Mouse (Mus musculus) naive thymus-derived CD4-positive, alpha-beta T cell, adult 2 months (primary cell): ENCODE data around the gene Grcc10.

Experiments used
- DNase-seq: peaks from one replicate; pipeline ENCODE4 v3.0.0-alpha.2; 2011; ENCODE audit warnings: low read depth

The Grcc10 gene

DNA sequence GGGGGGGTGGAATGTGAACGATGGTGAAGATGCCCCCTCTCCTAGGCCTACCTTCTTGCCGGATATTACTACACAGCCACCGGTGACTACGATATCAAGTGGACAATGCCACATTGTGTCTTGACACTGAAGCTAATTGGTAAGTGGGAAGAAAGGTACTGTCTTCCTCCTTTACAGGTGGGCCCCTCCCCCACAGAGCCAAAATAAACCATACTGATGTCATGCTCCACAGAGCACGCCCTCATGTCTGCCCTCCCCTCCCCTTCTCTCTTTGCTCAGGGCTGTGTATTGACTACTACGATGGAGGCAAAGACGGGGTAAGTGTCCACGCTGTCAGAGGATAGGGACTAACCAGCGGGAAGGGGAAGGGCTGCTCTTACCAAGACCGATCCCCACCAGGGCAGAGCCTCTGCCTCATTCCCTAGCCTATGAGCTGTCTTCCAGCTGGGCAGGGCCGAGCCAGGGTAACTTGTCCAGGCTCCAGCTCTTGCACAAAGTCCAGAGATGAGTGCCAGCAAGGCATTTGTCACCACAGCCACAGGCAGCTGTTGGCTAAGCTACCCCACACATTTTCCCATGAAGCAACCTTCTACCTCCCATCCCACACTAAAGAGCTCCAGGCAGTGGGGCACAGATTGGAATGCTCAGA, 41.1 kb downstream of the Grcc10 start:
- DNase-seq, result no peak

GRCm38 (mm10) chr6:124699366-124699765, 41.8 kb downstream of the Grcc10 start:
- DNase-seq, result no peak

- DNase-seq, result no peak
Measured at GRCm38 (mm10) chr6:124698751-124699150, 42.4 kb downstream of the Grcc10 start.

DNA sequence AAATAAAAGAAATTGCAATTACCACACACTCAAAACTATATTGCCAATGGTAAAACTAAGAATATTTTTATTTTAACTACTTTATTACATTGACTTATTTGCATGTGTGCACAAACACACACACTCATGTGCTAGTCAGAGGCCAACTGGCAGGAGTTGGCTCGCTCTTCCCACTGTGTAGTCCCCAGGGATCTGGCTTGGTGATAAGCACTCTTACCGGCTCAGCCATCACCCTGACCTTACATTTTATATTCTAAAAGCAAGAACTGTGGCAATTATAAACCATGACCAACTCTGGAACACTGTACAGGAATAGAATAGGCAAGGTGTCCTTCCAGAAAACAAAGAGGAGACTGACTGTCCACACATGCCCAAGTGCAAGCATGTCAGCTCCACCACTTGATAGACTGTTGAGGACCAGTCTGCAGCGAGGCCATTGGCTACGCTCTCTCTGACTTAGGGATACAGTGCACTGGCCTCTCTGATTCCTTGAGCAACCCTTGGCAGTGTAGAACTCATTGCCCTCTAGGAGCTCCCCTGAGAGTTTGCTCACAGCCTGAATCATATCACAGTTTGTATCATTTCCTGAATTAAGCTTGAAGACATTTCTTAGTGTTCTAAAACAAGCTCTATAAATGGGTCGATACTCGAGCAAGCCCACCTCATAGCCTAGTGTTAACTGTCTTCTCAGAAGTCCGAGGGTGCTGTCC, 44.6 kb downstream of the Grcc10 start:
- DNase-seq, result no peak

DNA sequence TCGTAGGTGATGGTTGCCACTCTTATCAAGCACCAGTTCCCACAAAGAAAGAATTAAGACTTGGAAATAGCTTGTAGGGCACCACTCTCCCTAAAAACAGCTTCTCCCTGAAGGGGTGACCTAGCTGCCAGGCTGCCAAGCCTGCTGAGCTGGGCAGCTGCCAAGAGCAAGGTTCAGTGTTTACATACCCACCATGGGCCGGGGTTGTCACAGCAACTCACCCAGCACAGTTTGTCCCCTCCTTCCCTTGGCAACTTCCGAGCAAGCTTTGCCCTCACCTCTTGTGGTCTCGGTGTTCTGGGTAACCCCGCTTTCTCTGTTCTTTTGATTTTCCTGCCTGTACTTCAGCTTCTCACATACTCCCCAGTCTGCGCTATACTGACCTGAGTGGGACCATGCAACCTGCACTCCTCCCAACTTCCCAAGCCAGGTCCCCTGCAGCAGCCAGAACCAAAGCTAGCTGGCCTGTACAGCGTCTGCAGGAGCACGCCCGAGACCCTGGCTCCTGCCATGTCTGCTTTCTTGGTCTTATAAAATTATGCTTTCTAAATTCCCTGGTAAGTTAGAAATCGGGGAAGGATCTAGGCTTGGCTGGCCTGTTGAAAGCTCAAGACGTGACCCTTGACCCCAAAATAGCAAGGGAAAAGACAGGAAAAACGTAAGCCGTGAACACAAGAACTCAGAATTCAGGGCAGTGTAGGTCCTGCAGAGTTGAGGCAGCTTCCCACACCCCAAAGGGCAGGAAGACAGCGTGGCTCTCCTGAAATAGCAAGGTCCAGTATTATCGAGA, 46.8 kb downstream of the Grcc10 start:
- DNase-seq, result peak; percentile 87

DNA sequence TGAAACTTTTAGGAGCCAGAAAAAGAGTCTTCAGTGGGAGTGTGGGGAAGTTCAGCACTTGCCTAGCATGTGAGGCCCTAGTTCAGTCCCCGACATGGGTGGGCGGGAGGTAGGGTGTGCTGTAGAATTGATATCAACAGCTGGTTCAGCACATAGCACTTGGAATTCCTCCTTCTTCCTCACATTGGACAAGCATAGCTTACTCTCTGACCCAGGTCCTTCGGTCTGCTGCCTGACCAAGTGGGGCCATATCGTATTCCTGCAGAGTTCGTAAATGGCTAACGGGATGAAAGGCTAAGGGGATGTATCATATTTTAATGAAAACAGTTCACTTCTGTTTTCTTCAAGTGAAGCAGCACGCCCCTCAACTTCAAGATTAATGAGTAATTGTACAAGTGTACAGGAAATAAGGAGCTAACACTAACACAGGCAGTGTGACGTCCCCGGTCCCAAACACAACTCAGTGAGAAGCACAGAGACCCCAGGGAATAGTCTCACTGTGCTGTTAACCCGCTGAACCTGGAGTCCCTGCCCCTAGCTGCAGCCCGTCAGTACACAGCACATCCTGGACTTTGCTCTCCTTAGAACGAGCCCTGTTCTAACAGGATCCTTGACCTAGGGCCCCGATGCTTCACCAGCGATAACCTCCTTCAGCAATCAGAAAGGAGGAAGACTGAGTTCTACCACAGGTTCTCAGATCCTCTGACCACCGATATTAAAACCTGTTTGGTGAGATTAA, 47.8 kb downstream of the Grcc10 start:
- DNase-seq, result no peak

DNA sequence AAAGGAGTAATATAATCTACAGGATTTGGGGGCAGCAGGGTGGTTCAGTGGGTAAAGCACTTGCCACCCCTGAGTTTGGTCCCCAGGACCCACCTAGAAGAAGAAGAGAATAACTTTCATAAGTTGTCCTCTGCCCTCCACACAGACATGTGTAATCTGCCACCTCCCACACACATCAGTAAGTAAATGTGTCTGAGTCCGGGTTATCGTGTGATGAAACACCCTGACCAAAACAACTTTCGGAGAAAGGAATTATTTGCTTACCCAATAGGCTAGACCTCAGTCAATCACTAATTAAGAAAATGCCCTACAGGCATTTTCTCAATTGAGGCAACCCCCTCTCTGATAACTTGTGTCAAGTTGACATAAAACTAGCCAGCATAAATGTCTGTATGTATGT, 50.7 kb downstream of the Grcc10 start:
- no peak for DNase-seq
